Mouse (Mus musculus) cerebellum, adult 2 months (tissue): ENCODE data around the gene Phf2. TPM values are rescaled to one million over a fixed set of nuclear protein-coding genes. Genes with fewer than 3 reads are reported as not detected.

Experiments
- DNase-seq, 2 experiments: peaks; one replicate each; pipeline ENCODE4 v3.0.0; 2021
- H3K27ac ChIP-seq: fragments of 200-500 bp; 2 replicates; pipeline ENCODE4 v1.5.1; 2012; ENCODE audit warnings: low read length, control low read depth, inconsistent platforms; ENCODE audit not compliant: insufficient read depth
- H3K27me3 ChIP-seq: fragments of 200-500 bp; 2 replicates; pipeline ENCODE4 v1.6.1; 2012; ENCODE audit warnings: inconsistent platforms, mild to moderate bottlenecking, low read length, moderate library complexity; ENCODE audit not compliant: control insufficient read depth, insufficient read depth
- H3K4me1 ChIP-seq: fragments of 200-500 bp; 2 replicates; pipeline ENCODE4 v1.6.1; 2011; ENCODE audit warnings: low read length; ENCODE audit not compliant: control insufficient read depth, insufficient read depth
- H3K4me3 ChIP-seq: fragments of 200-500 bp; replicated peaks from 2 replicates; pipeline ENCODE3; 2011; ENCODE audit warnings: mild to moderate bottlenecking, low read depth, low read length, control low read depth; ENCODE audit not compliant: insufficient read depth
- CTCF ChIP-seq: fragments of 200-500 bp; IDR thresholded peaks from 2 replicates; pipeline ENCODE4 v1.5.1; 2011; ENCODE audit warnings: low read depth, mild to moderate bottlenecking, control low read depth, low read length, moderate library complexity, borderline replicate concordance; ENCODE audit not compliant: insufficient read depth
- POLR2A ChIP-seq: fragments of 200-500 bp; IDR thresholded peaks from 2 replicates; pipeline ENCODE4 v1.6.1; 2011; ENCODE audit warnings: low read length, control low read depth, borderline replicate concordance; ENCODE audit not compliant: insufficient read depth
- WGBS: fragments of 180-500 bp; shearing (Covaris S2); methylation state at CpG from one replicate; pipeline ENCODE4 v1.1.7; 2018; 5-methylcytosine and 5-hydroxymethylcytosine counted together
- polyA plus RNA-seq: library from polyadenylated mRNA; depleted of rRNA; stranded (reverse); fragments of >200 nt; gene quantifications from 2 replicates; pipeline ENCODE4 v1.2.3, GENCODE M21; 2012

Phf2 gene
- polyA plus RNA-seq, 1 experiment: 25.9 TPM

DNA sequence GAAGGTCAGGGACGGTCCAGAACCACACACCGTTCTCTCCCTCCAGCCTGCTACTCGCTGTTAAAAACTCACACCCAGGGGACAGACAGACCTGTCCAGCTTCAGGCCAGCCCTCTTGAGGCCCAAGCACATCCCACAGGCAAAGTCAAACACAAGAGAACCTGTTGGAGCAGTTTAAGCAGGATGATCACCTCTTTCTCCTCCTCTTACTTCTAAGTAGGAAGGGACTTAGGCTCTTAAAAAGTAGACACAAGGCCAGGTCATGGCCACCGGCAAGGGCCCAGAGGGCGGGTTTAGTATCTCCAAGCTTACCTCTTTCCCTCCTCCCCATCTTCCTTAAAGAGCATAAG is 1.3 kb downstream of the Phf2 start:
- 5% methylated on average over 5 of the region's 5 CpGs for WGBS
- no peak for DNase-seq
- peaks cover 46% of the 10 kb centered on the region for H3K4me1 ChIP-seq
- TF ChIP-seq CTCF (no peak), POLR2A (no peak)
- no peaks in the 10 kb centered on the region for H3K27me3 ChIP-seq
- H3K4me3 ChIP-seq: peak overlapping the region; percentile 65
- H3K27ac ChIP-seq: peak overlapping the region; percentile 17

- WGBS: 7% methylated on average over 5 of the region's 5 CpGs
- Histone ChIP-seq H3K27ac (peak overlapping the region; percentile 17; the same call in 1 of the 2 replicates), H3K4me3 (peak overlapping the region; percentile 65), H3K27me3 (no peaks in the 10 kb centered on the region), H3K4me1 (peaks cover 48% of the 10 kb centered on the region)
- TF ChIP-seq CTCF: no peak
- no peak for TF ChIP-seq POLR2A
- peak; percentile 53 for DNase-seq
Measured at GRCm38 (mm10) chr13:48869088-48869487, 1.8 kb downstream of the Phf2 start.

- 27% methylated on average over 12 of the region's 12 CpGs for WGBS
- peak; percentile 66 to 79 for DNase-seq
- Histone ChIP-seq H3K27me3 (no peaks in the 10 kb centered on the region), H3K27ac (peak overlapping the region; percentile 41), H3K4me1 (peaks cover 35% of the 10 kb centered on the region), H3K4me3 (no peak overlapping the region)
- TF ChIP-seq CTCF (no peak), POLR2A (no peak)
Measured at GRCm38 (mm10) chr13:48864673-48865356, 6.1 kb downstream of the Phf2 start.

DNA sequence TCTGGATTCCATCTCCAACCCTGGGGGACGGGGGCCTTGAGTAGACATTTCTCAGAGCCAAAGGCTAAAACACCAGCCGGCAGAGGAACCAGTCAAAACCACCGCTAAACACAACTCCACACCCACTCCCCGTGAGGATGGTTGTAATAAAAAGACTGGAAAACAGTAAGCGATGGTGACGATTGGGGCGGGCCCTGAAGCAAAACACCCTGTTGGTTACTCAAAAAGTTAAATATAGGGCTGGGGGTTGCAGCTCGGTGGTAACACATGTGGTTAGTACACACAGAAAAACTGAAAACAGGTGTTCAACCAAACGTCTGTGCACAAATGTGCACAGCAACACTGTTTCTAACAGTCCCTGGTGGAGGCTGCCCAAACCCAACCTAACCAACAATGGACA is 7.4 kb downstream of the Phf2 start:
- Histone ChIP-seq H3K4me3 (no peak overlapping the region), H3K4me1 (peaks cover 42% of the 10 kb centered on the region), H3K27me3 (no peaks in the 10 kb centered on the region), H3K27ac (no peak overlapping the region)
- 85% methylated on average over 9 of the region's 9 CpGs for WGBS
- TF ChIP-seq CTCF (no peak), POLR2A (no peak)
- DNase-seq: no peak

GRCm38 (mm10) chr13:48861913-48862312 is 9.0 kb downstream of the Phf2 start:
- WGBS: 90% methylated on average over 1 of the region's 1 CpGs
- peaks cover 46% of the 10 kb centered on the region for H3K4me1 ChIP-seq
- no peaks in the 10 kb centered on the region for H3K27me3 ChIP-seq
- H3K27ac ChIP-seq: no peak overlapping the region
- DNase-seq: no peak
- no peak for TF ChIP-seq POLR2A
- TF ChIP-seq CTCF: no peak
- no peak overlapping the region for H3K4me3 ChIP-seq

DNA sequence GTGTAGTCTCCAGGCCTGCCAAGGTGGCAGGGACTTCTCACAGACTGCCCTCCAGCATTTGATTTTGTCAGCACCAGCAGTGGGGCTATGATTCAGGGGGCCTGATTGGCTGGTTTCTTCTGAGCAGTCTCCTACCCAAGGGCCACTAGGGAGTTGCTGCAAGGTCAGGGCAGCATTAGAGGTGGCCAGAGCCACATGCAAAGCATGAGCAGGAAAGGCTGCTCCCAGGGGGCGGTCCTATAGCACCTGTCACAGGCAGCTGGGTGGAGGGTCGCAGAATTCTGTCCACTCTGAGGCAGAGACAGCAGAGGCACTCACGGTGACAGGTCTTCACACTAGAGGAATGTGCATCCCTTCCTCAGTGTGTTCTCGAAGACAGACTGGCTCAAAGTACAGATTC is 12.1 kb downstream of the Phf2 start:
- Histone ChIP-seq H3K4me1 (peaks cover 32% of the 10 kb centered on the region), H3K4me3 (no peak overlapping the region), H3K27me3 (no peaks in the 10 kb centered on the region), H3K27ac (no peak overlapping the region)
- TF ChIP-seq POLR2A: no peak
- no peak for TF ChIP-seq CTCF
- 57% methylated on average over 4 of the region's 4 CpGs for WGBS
- DNase-seq: no peak

DNA sequence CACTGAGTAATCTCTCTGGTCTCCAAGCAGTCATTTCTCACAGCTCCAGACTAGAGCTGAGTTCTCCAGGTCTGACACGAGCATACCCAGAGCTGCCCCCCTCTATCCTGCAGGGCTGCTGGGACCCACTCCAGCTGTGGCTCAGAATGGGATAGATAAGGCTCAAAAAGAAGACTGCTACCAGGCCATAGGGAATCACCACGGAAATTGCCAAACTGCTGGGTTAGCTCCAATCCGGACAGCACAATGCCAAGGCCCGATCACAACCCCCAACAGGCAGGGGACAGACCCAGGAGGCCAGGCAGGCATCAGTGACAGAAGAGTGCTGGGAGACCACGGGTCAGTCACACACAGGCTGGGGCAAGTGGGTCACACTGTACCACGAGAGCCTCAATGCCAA is 12.9 kb downstream of the Phf2 start:
- TF ChIP-seq POLR2A: no peak
- no peak for DNase-seq
- Histone ChIP-seq H3K4me1 (peaks cover 32% of the 10 kb centered on the region), H3K4me3 (no peak overlapping the region), H3K27ac (no peak overlapping the region), H3K27me3 (no peaks in the 10 kb centered on the region)
- 27% methylated on average over 6 of the region's 6 CpGs for WGBS

- Histone ChIP-seq H3K4me1 (peaks cover 32% of the 10 kb centered on the region), H3K27ac (no peak overlapping the region), H3K27me3 (no peaks in the 10 kb centered on the region), H3K4me3 (no peak overlapping the region)
- TF ChIP-seq POLR2A: no peak
- no peak for TF ChIP-seq CTCF
- DNase-seq: no peak
- WGBS: 55% methylated on average over 7 of the region's 7 CpGs
Measured at GRCm38 (mm10) chr13:48857246-48857932, 13.5 kb downstream of the Phf2 start.
